Mouse (Mus musculus): Measurements from ENCODE around the gene Aldh5a1. TPM values are rescaled to one million over a fixed set of nuclear protein-coding genes. Genes with fewer than 3 reads are reported as not detected.
A peak's percentile ranks its signal among the peaks of the same experiment; 100 is the strongest.

Aldh5a1 gene
- total and polyA plus RNA-seq, 2 experiments from 2014 or later: 15.4 to 45.8 TPM

GRCm38 (mm10) chr13:24942512-24943282, 5.2 kb upstream of the Aldh5a1 start, which contains the start of gene Gpld1:
TSS of gene Gpld1 (plus strand) at chr13:24943152.
- Histone ChIP-seq H3K36me3 (ENCODE audit: insufficient read depth, low read length) (no peaks in the 10 kb centered on the region), H3K9ac (replicated peaks; ENCODE audit: low read length, poor library complexity, severe bottlenecking) (no peak within 1 kb of the TSS), H3K27ac (ENCODE audit: low read depth, low read length) (no peak within 1 kb of the TSS), H3K27me3 (ENCODE audit: insufficient read depth, low read length) (no peaks in the 10 kb centered on the region), H3K9me3 (ENCODE audit: low read length) (no peaks in the 10 kb centered on the region), H3K4me1 (ENCODE audit: insufficient read depth, low read length) (peaks cover 11% of the 10 kb centered on the region; the same call in 1 of the 2 replicates), H3K4me2 (ENCODE audit: low read depth, low read length, poor library complexity, severe bottlenecking) (no peak within 1 kb of the TSS), H3K4me3 (ENCODE audit: low read depth, low read length) (no peak within 1 kb of the TSS)
- DNase-seq (ENCODE audit: low spot score): peak; percentile 2
- WGBS: 42% methylated on average over 17 of the region's 17 CpGs
- ATAC-seq (ENCODE audit: low FRiP score): no peak
- no peak for TF ChIP-seq CTCF (IDR thresholded peaks at IDR 0.05)

- no peak overlapping the region for H3K4me3 ChIP-seq (ENCODE audit: low read depth, low read length)
- DNase-seq (ENCODE audit: low spot score): no peak
- H3K36me3 ChIP-seq (ENCODE audit: insufficient read depth, low read length): no peaks in the 10 kb centered on the region
- H3K9me3 ChIP-seq (ENCODE audit: low read length): no peaks in the 10 kb centered on the region
- no peak for ATAC-seq (ENCODE audit: low FRiP score)
- no peaks in the 10 kb centered on the region for H3K27me3 ChIP-seq (ENCODE audit: insufficient read depth, low read length)
- no peak overlapping the region for H3K27ac ChIP-seq (ENCODE audit: low read depth, low read length)
- no peak for TF ChIP-seq CTCF (IDR thresholded peaks at IDR 0.05)
- H3K4me1 ChIP-seq (ENCODE audit: insufficient read depth, low read length): peaks cover 15% of the 10 kb centered on the region; the same call in 1 of the 2 replicates
- no peak overlapping the region for H3K9ac ChIP-seq (replicated peaks; ENCODE audit: low read length, poor library complexity, severe bottlenecking)
- H3K4me2 ChIP-seq (ENCODE audit: low read depth, low read length, poor library complexity, severe bottlenecking): no peak overlapping the region
- 92% methylated on average over 9 of the region's 9 CpGs for WGBS
Measured at GRCm38 (mm10) chr13:24939472-24939871, 2.0 kb upstream of the Aldh5a1 start.

GRCm38 (mm10) chr13:24938683-24939082, 1.2 kb upstream of the Aldh5a1 start:
- Histone ChIP-seq H3K9ac (replicated peaks; ENCODE audit: low read length, poor library complexity, severe bottlenecking) (no peak overlapping the region), H3K4me1 (ENCODE audit: insufficient read depth, low read length) (peaks cover 15% of the 10 kb centered on the region; the same call in 1 of the 2 replicates), H3K36me3 (ENCODE audit: insufficient read depth, low read length) (no peaks in the 10 kb centered on the region), H3K4me3 (ENCODE audit: low read depth, low read length) (no peak overlapping the region), H3K9me3 (ENCODE audit: low read length) (no peaks in the 10 kb centered on the region), H3K27ac (ENCODE audit: low read depth, low read length) (no peak overlapping the region), H3K4me2 (ENCODE audit: low read depth, low read length, poor library complexity, severe bottlenecking) (no peak overlapping the region), H3K27me3 (ENCODE audit: insufficient read depth, low read length) (no peaks in the 10 kb centered on the region)
- peak; percentile 80 for TF ChIP-seq CTCF (IDR thresholded peaks at IDR 0.05)
- peak; percentile 75 for DNase-seq (ENCODE audit: low spot score)
- WGBS: 33% methylated on average over 9 of the region's 9 CpGs
- ATAC-seq (ENCODE audit: low FRiP score): no peak

- DNase-seq (ENCODE audit: low spot score): no peak
- Histone ChIP-seq H3K9ac (replicated peaks; ENCODE audit: low read length, poor library complexity, severe bottlenecking) (peak overlapping the region; percentile 77), H3K9me3 (ENCODE audit: low read length) (no peaks in the 10 kb centered on the region), H3K27ac (ENCODE audit: low read depth, low read length) (peak overlapping the region; percentile 79), H3K4me3 (ENCODE audit: low read depth, low read length) (peak overlapping the region; percentile 50), H3K36me3 (ENCODE audit: insufficient read depth, low read length) (no peaks in the 10 kb centered on the region), H3K4me2 (ENCODE audit: low read depth, low read length, poor library complexity, severe bottlenecking) (peak overlapping the region; percentile 48), H3K27me3 (ENCODE audit: insufficient read depth, low read length) (no peaks in the 10 kb centered on the region), H3K4me1 (ENCODE audit: insufficient read depth, low read length) (peaks cover 15% of the 10 kb centered on the region; the same call in 1 of the 2 replicates)
- ATAC-seq (ENCODE audit: low FRiP score): peak; percentile 35; the same call in 1 of the 2 replicates
- TF ChIP-seq CTCF (IDR thresholded peaks at IDR 0.05): no peak
- WGBS: 14% methylated on average over 12 of the region's 12 CpGs
Measured at GRCm38 (mm10) chr13:24937839-24938166, 342 bp upstream of the Aldh5a1 start.

- Histone ChIP-seq H3K4me2 (ENCODE audit: low read depth, low read length, poor library complexity, severe bottlenecking) (peak overlapping the region; percentile 48), H3K9me3 (ENCODE audit: low read length) (no peaks in the 10 kb centered on the region), H3K36me3 (ENCODE audit: insufficient read depth, low read length) (no peaks in the 10 kb centered on the region), H3K27me3 (ENCODE audit: insufficient read depth, low read length) (no peaks in the 10 kb centered on the region), H3K27ac (ENCODE audit: low read depth, low read length) (peak overlapping the region; percentile 79; the same call in 1 of the 2 replicates), H3K4me3 (ENCODE audit: low read depth, low read length) (peak overlapping the region; percentile 50), H3K9ac (replicated peaks; ENCODE audit: low read length, poor library complexity, severe bottlenecking) (no peak overlapping the region; the same call in 1 of the 2 replicates), H3K4me1 (ENCODE audit: insufficient read depth, low read length) (peaks cover 15% of the 10 kb centered on the region; the same call in 1 of the 2 replicates)
- TF ChIP-seq CTCF (IDR thresholded peaks at IDR 0.05): no peak
- ATAC-seq (ENCODE audit: low FRiP score) (peak; percentile 39), DNase-seq (ENCODE audit: low spot score) (no peak)
- 42% methylated on average over 5 of the region's 5 CpGs for WGBS
Measured at GRCm38 (mm10) chr13:24936772-24937107, 721 bp downstream of the Aldh5a1 start.

- 0 out of 2 replicates have a peak, but pooled peaks cover 3% of the 10 kb centered on the region for H3K36me3 ChIP-seq (ENCODE audit: insufficient read depth, low read length)
- peaks cover 9% of the 10 kb centered on the region; the same call in 1 of the 2 replicates for H3K4me1 ChIP-seq (ENCODE audit: insufficient read depth, low read length)
- no peak overlapping the region for H3K4me3 ChIP-seq (ENCODE audit: low read depth, low read length)
- TF ChIP-seq CTCF (IDR thresholded peaks at IDR 0.05): no peak
- H3K27me3 ChIP-seq (ENCODE audit: insufficient read depth, low read length): no peaks in the 10 kb centered on the region
- DNase-seq (ENCODE audit: low spot score): no peak
- H3K9me3 ChIP-seq (ENCODE audit: low read length): no peaks in the 10 kb centered on the region
- 89% methylated on average over 7 of the region's 7 CpGs for WGBS
- no peak overlapping the region for H3K4me2 ChIP-seq (ENCODE audit: low read depth, low read length, poor library complexity, severe bottlenecking)
- H3K27ac ChIP-seq (ENCODE audit: low read depth, low read length): no peak overlapping the region
- no peak for ATAC-seq (ENCODE audit: low FRiP score)
- H3K9ac ChIP-seq (replicated peaks; ENCODE audit: low read length, poor library complexity, severe bottlenecking): no peak overlapping the region
Measured at GRCm38 (mm10) chr13:24933199-24933598, 4.3 kb downstream of the Aldh5a1 start.
